Mouse (Mus musculus): ENCODE data around the gene Slc7a15.

Slc7a15 gene

DNA sequence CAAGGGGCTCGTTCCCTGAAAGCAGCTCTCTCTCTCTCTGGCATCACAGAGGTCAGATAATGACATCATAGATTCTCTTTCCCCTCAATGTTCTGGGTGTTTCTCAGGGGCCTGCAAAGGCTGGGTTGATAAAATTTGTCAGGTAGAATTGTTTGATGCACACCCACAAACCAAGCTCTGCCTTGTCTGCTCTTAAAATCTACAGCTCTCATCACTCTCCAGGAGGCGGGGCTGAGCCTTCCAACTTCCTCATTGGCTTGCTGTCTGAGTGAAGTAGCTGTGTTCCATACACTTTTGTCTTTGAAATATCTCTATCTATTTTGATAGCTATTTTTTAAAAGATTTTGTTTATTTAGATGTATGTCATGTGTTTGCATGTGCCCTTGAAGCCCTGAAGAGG, 116.7 kb downstream of the Slc7a15 start:
- DNase-seq (ENCODE audit: low spot score) = no peak

All from testis, postnatal 14 days (tissue).